ENCODE assay signal across 18 mouse cellular contexts in the genomic region with DNA sequence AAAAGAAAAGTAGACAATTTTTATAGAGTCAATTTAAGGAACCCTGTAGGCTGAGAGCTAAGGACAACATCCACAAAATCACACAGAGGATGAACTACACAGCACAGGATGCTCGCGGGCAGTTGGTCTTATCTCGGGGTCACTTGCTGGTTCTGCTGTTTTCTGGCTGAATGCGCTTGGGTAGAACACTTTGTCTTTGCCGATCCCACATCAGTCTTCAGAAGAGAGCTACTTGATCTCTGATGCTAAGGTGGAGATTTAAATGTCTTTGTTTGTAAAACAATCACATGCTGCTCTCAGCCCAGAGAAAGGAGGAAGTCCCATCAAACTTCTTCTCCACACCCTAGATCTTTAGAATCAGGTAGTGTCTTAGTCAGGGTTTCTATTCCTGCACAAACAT. TPM values are rescaled to one million over a fixed set of nuclear protein-coding genes. Genes with fewer than 3 reads are reported as not detected.
DNase-seq lines count a peak whose midpoint lies in the region; ATAC-seq lines count a peak whose summit lies in the region.
"Had no signal": no experiment of that assay in that cellular context is flagged by ENCODE, and none has a peak within 500 bp of the region (broad histone marks: within the 10 kb centered on the region; RNA-seq: fewer than 3 reads in every experiment).

No protein-coding gene starts in this region.

- H3K27me3 ChIP-seq in intestine, embryonic 16.5 days (replicated peaks; ENCODE audit: control insufficient read depth, insufficient read depth, low read length): no peaks in the 10 kb centered on the region
- H3K27me3 ChIP-seq: embryonic facial prominence, embryonic 13.5 days; forebrain, embryonic 12.5 days; heart, embryonic 13.5 days; hindbrain, embryonic 15.5 days; Patski had no signal

- no peaks in the 10 kb centered on the region for H3K4me1 ChIP-seq in intestine, embryonic 16.5 days (ENCODE audit: control insufficient read depth, insufficient read depth, low read length)
- H3K4me1 ChIP-seq: embryonic facial prominence, embryonic 13.5 days; forebrain, embryonic 12.5 days; heart, embryonic 13.5 days; hindbrain, embryonic 15.5 days had no signal

- no peak overlapping the region for H3K4me3 ChIP-seq in intestine, embryonic 16.5 days (ENCODE audit: low read length)
- H3K4me3 ChIP-seq: embryonic facial prominence, embryonic 13.5 days; forebrain, embryonic 12.5 days; heart, embryonic 13.5 days; hindbrain, embryonic 15.5 days had no signal

- peak; percentile 53 for DNase-seq in CD4-positive helper T cell, adult 2 months (ENCODE audit: low read depth, low spot score)
- DNase-seq in ZHBTc4 (ENCODE audit: low read depth, low spot score): peak; percentile 76
- DNase-seq in naive thymus-derived CD4-positive, alpha-beta T cell, adult 2 months (ENCODE audit: low read depth): peak; percentile 77
- no peak for DNase-seq in ovary, adult 18-20 months (ENCODE audit: low spot score)
- DNase-seq: adrenal gland, postnatal 14 days; cerebellum, adult 11-12 months; cerebellum, adult 9-10 months; cerebellum, postnatal 25 days; gastrocnemius, postnatal 25 days; heart, postnatal 36 days had no signal

- no peak overlapping the region for H3K27ac ChIP-seq in intestine, embryonic 16.5 days (ENCODE audit: low read length)
- H3K27ac ChIP-seq: embryonic facial prominence, embryonic 13.5 days; forebrain, embryonic 12.5 days; heart, embryonic 13.5 days; hindbrain, embryonic 15.5 days had no signal

- ATAC-seq in CD4-positive, CD25-positive, alpha-beta regulatory T cell, adult 4 months: peak; percentile 51
- ATAC-seq in intestine, embryonic 16.5 days: no peak
- ATAC-seq: forebrain, embryonic 16.5 days; Patski had no signal

- no peaks in the 10 kb centered on the region for H3K36me3 ChIP-seq in intestine, embryonic 16.5 days (ENCODE audit: control insufficient read depth, insufficient read depth, low read length)
- H3K36me3 ChIP-seq: embryonic facial prominence, embryonic 13.5 days; forebrain, embryonic 12.5 days; heart, embryonic 13.5 days; hindbrain, embryonic 15.5 days had no signal

- H3K9ac ChIP-seq in intestine, embryonic 16.5 days (ENCODE audit: low read depth, low read length): no peak overlapping the region
- H3K9ac ChIP-seq: embryonic facial prominence, embryonic 13.5 days; forebrain, embryonic 12.5 days; heart, embryonic 13.5 days; hindbrain, embryonic 15.5 days had no signal

- 92% methylated on average over 5 of the region's 5 CpGs for WGBS in intestine, embryonic 16.5 days

- H3K9me3 ChIP-seq in intestine, embryonic 16.5 days (ENCODE audit: control insufficient read depth, low read length): no peaks in the 10 kb centered on the region
- H3K9me3 ChIP-seq: embryonic facial prominence, embryonic 13.5 days; forebrain, embryonic 12.5 days; heart, embryonic 13.5 days; hindbrain, embryonic 15.5 days had no signal

- no peak overlapping the region for H3K4me2 ChIP-seq in intestine, embryonic 16.5 days (ENCODE audit: low read depth, low read length)
- H3K4me2 ChIP-seq: embryonic facial prominence, embryonic 13.5 days; forebrain, embryonic 12.5 days; heart, embryonic 13.5 days; hindbrain, embryonic 15.5 days had no signal

RNA-seq across cellular contexts. Expression of gene 1700056E22Rik, which starts 9.0 kb away (rescaled TPM):
- polyA plus RNA-seq in CD4-positive, CD25-positive, alpha-beta regulatory T cell, adult 4 months (2017; shearing (Covaris generic)): under 1 TPM in 1 of 2 experiments, not detected in 1; 0.94 TPM
- polyA plus RNA-seq in intestine, embryonic 16.5 days (2015; fragmentation: Nextera tagmentation; extraction: Ambion mirVana): 1.0 and 1.5 TPM in 2 replicates

RNA-seq across cellular contexts. Expression of gene Dusp10, which starts 12.0 kb away (rescaled TPM):
- polyA plus RNA-seq in CD4-positive, CD25-positive, alpha-beta regulatory T cell, adult 4 months (2017; shearing (Covaris generic)): 10 to 100 TPM; 17.7 to 21.3 TPM
- 10.9 and 11.0 TPM in 2 replicates for polyA plus RNA-seq in intestine, embryonic 16.5 days (2015; fragmentation: Nextera tagmentation; extraction: Ambion mirVana)
